Mouse (Mus musculus): Measurements from ENCODE around the gene Ube3c.

Gene Ube3c

DNA sequence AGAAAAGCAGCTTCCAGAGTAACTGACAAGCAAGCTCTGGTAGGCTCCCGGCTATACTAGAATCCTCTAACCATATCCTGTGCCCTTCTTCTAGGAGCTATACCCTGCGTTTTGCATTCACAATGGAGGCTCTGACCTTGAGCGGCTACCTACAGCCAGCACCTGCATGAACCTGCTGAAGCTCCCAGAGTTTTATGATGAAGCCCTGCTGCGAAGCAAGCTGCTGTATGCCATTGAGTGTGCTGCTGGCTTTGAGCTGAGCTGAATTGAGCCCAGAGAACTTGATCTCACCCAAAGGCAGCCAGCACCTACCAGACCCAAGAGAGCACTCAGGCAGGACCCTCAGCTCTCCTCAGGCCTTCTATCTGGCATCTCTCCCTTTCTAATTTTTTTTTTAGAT lies 105.3 kb downstream of the Ube3c start:
- no peak for DNase-seq (ENCODE audit: low spot score in 2 of 2)

DNA sequence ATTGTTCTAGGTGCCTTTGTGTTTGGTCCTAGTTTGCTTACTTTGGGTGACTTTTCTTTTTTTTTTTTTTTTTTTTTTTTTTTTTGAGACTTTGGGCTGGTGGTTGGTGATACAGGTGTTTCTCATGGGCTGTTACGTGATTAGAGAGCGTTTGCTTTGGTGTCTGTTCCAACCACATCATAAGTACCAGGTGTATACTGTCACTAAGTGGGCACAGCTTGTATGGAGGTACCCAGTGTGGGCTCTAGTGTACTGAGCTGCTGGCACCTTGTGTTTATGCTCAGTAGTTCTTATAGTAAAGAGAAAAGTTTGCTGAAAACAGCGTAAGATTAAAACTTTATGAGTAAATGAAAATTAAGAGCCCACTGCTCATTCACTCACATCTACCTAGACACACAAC lies 107.4 kb downstream of the Ube3c start:
- DNase-seq (ENCODE audit: low spot score in 2 of 2): no peak

DNA sequence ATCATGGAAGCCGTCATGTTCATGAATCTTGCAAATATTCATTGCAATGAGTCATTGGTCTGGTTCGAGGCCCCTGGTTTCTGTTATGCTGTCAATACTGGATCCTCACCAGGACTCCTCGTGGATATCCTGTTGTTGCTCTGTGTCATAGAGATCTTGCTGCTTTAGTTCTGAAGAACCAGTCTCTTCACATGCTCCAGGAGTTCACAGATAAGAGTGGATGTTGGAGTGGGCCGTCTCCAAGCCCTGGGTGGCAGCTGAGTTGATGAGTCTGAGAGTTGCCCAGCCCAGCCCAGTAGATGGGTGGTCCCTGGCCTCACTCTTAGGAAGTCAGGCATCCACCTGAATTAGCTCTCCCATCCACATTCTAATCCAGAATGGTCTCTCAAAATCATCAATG lies 116.0 kb downstream of the Ube3c start:
- DNase-seq (ENCODE audit: low spot score in 2 of 2): no peak

DNA sequence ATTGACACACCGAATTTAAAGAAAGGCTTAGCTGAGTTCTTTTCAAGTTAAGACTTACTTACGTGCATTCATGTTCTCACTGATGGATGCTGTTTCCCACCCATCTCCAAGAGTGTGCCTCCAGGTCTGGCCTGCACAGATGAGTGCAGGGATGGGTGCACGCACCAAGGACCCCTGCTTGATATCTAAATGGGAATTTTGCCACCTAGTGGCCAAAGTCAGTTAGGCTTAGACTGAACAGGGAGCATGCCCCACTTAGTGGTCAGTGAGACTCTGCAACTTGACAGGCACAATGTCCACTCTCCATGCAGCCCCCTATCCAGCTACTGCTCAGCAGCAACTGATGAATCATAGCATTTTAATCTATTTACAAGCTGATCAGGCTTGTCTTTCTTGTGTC lies 118.6 kb downstream of the Ube3c start:
- peak; percentile 16 to 52 for DNase-seq (ENCODE audit: low spot score in 2 of 2)

DNA sequence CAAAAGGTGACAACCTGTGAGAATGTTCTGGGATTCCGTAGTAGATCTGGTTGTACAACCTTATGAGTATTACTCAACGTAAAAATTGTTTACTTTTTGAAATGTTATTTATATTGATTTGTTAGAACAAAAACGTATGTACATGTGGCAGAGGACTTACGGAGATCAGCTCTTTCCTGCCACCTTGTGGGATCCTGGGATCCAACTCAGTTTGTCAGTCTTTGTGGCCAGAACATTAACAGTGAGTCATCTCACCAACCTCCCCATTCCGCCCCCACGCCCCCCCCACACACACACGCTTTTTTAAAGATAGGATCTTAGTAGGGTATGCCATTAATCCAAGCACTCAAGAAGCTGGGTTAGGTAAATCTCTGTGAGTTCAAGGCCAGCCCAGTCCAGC lies 119.3 kb downstream of the Ube3c start:
- DNase-seq (ENCODE audit: low spot score in 2 of 2): no peak

DNA sequence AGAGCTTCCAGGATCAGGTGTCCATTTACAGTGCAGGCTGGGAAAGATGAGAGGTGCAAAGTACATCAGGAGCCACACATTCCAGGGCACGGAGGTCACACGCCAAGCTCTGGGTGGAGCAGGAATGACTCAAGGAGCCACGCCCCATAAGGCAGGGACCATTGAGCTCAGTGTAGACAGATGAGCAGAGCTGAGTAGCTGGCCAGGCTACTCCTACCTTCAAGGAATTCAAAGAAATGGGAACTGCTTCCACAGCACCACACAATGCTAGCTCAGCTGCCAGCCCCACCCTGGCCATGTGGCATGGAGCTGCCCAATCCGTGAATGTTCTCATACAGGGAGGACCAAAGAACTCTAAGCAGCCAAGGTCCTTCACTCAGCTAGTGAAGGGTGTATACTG lies 129.5 kb downstream of the Ube3c start:
- no peak for DNase-seq (ENCODE audit: low spot score in 2 of 2)

DNA sequence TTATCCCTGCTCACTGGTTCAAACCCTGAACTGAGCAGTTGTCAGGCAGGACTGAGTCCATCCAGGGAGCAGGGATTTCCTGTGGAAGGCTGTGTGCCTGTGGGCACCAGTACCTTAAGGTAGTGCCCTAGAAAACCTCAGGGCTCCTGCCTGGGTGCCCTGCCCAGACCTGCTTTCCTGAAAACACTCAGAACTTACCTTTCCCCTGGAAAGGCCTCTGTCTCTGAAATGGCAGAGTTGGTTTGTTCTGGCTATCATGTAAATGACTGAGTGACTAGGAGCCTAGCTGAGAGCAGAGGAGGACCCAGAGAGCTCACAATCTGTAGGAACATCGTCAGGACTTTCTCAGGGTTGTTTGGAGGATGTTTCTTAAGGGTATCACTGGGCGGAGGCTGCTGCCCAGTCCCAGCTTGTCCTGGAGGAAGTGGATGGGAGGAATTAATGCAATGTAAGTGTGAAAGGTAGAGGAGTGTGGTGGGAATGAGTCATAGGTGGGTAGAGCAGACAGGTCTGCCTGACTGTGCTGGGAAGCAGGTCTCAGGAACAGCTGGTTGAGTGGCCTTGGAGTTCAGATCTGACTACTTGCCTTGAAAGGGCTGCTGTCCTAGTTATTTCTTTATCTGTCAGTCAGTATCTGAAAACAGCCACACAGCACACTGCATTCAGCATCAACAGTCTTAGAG lies 130.6 kb downstream of the Ube3c start:
- no peak for DNase-seq (ENCODE audit: low spot score in 2 of 2)

DNA sequence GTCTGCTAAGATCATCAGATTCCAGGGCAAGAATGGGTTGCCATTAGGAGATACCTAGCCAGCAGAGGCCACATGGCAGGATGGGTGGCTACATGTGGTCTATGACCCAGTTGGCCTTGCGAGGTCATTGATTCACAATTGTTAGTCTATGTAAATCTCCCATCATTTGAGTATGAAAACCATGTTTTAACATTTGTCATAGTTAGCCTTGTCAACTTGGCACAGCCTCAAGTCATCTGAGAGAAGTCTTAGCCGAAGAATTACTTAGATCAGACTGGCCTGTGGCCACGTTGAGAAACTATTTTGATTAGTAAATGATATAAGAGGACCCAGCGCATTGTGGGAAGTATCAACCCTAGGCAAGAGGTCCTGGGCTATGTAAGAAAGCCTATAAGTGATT lies 138.2 kb downstream of the Ube3c start:
- DNase-seq (ENCODE audit: low spot score in 2 of 2): no peak

- DNase-seq (ENCODE audit: low spot score in 2 of 2): no peak
Observed at GRCm38 (mm10) chr5:29708258-29708657, 139.2 kb downstream of the Ube3c start.

- no peak for DNase-seq (ENCODE audit: low spot score in 2 of 2)
Observed at GRCm38 (mm10) chr5:29711631-29712030, 142.6 kb downstream of the Ube3c start.

GRCm38 (mm10) chr5:29712906-29713305 lies 143.9 kb downstream of the Ube3c start:
- no peak for DNase-seq (ENCODE audit: low spot score in 2 of 2)

GRCm38 (mm10) chr5:29721159-29721558 lies 152.1 kb downstream of the Ube3c start:
- no peak for DNase-seq (ENCODE audit: low spot score in 2 of 2)

- no peak for DNase-seq (ENCODE audit: low spot score in 2 of 2)
Observed at GRCm38 (mm10) chr5:29725369-29725768, 156.3 kb downstream of the Ube3c start.

Measured in thymus, postnatal 10 days (tissue).